Mouse (Mus musculus): ENCODE data around the gene Pcdh10.

DNA sequence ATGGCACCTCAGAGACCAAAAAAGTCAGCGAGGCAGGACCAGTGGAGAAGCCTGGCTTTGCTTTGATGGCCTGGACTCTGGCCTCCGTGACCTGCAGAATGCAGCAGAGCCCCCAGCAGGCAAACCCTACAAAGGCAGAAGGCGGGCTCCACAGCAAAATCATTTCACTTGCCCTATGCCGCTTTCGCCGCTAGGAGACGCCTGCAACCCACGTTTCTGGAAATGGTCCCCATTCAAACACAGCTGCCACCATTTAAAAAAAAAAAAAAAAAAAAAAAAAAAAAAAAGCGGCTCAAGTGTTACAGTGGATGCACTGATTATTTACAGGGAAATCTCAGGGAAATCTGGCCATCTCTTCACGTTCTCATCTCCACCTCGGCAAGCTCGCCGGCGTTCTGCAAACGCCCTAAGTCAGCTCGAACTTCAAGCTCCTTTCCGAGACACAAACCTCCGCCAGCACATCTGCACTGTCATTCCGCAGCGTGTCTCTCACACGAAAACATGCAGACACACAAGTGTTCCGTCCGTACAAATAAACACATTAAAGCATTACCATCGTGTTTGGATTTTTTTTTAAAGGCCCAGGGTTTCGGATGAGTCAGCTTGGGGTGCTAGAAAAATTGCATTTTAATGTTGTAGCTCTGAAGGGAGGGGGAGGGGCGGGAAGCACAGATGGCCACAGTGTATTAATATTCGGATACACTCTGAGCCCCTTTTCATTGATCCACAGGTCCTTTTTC is 2.3 kb upstream of the Pcdh10 start:
- peak; percentile 91 for TF ChIP-seq CTCF (IDR thresholded peaks at IDR 0.05; ENCODE audit: borderline replicate concordance, extremely low read depth, insufficient read depth, insufficient read length)
- TF ChIP-seq POLR2A (IDR thresholded peaks at IDR 0.05; ENCODE audit: borderline replicate concordance, extremely low read depth, insufficient read depth, insufficient read length, poor library complexity, severe bottlenecking), result no peak
